Mouse (Mus musculus) liver, adult 2 months (tissue): ENCODE results near the gene Pip4k2b. TPM values are rescaled to one million over a fixed set of nuclear protein-coding genes. Genes with fewer than 3 reads are reported as not detected.

Experiments
- DNase-seq: peaks from one replicate; pipeline ENCODE4 v3.0.0-alpha.2; 2011; ENCODE audit warnings: low read depth, low spot score; ENCODE audit errors: extremely low read depth
- H3K27ac ChIP-seq: fragments of 200-500 bp; replicated peaks from 2 replicates; pipeline ENCODE4 v1.5.1; 2012; ENCODE audit warnings: low read depth, mild to moderate bottlenecking, control low read depth, inconsistent platforms, low read length; ENCODE audit not compliant: insufficient read depth
- H3K27me3 ChIP-seq: fragments of 200-500 bp; 2 replicates; pipeline ENCODE4 v1.6.1; 2012; ENCODE audit warnings: mild to moderate bottlenecking, moderate library complexity, low read length, inconsistent platforms; ENCODE audit not compliant: control insufficient read depth, insufficient read depth
- H3K36me3 ChIP-seq: fragments of 200-500 bp; 2 replicates; pipeline ENCODE4 v1.6.1; 2012; ENCODE audit warnings: low read length, inconsistent platforms; ENCODE audit not compliant: control insufficient read depth, insufficient read depth
- H3K4me1 ChIP-seq: fragments of 200-500 bp; 2 replicates; pipeline ENCODE4 v1.6.1; 2011; ENCODE audit warnings: low read length; ENCODE audit not compliant: control insufficient read depth, insufficient read depth
- H3K4me3 ChIP-seq: fragments of 200-500 bp; 2 replicates; pipeline ENCODE4 v1.5.1; 2011; ENCODE audit warnings: low read depth, mild to moderate bottlenecking, control low read depth, low read length, moderate library complexity; ENCODE audit not compliant: insufficient read depth
- H3K79me2 ChIP-seq: fragments of 200-500 bp; 2 replicates; pipeline ENCODE4 v1.6.1; 2012; ENCODE audit warnings: inconsistent platforms, mild to moderate bottlenecking, low read length, moderate library complexity; ENCODE audit not compliant: control insufficient read depth, insufficient read depth
- H3K9ac ChIP-seq: fragments of 200-500 bp; 2 replicates; pipeline ENCODE4 v1.6.1; 2012; ENCODE audit warnings: low read depth, mild to moderate bottlenecking, control low read depth, inconsistent platforms, low read length
- CTCF ChIP-seq: fragments of 200-500 bp; IDR thresholded peaks from 2 replicates; pipeline ENCODE4 v1.5.1; 2011; ENCODE audit warnings: low read depth, low read length, control low read depth
- POLR2A ChIP-seq: fragments of 200-500 bp; IDR thresholded peaks from 2 replicates; pipeline ENCODE4 v1.6.1; 2011; ENCODE audit warnings: low read length, control low read depth; ENCODE audit not compliant: insufficient read depth; ENCODE audit errors: extremely low read depth
- WGBS: fragments of 180-500 bp; shearing (Covaris S2); methylation state at CpG from one replicate; pipeline ENCODE4 v1.1.7; 2018; 5-methylcytosine and 5-hydroxymethylcytosine counted together
- polyA plus RNA-seq: library from polyadenylated mRNA; depleted of rRNA; stranded (reverse); fragments of >200 nt; gene quantifications from 2 replicates; pipeline ENCODE4 v1.2.3, GENCODE M21; 2012
- total RNA-seq: library from RNA; depleted of rRNA; stranded (reverse); fragments of >200 nt; gene quantifications from 2 replicates; pipeline ENCODE4 v1.2.3, GENCODE M21; 2014

Gene Pip4k2b
- total and polyA plus RNA-seq, 2 experiments: 4.1 to 10.8 TPM

GRCm38 (mm10) chr11:97776497-97777128 lies 32.1 kb upstream of the Pip4k2b start:
- no peak overlapping the region for H3K9ac ChIP-seq
- no peak for TF ChIP-seq POLR2A
- TF ChIP-seq CTCF: no peak
- peaks cover 38% of the 10 kb centered on the region for H3K36me3 ChIP-seq
- H3K4me1 ChIP-seq: peaks cover 12% of the 10 kb centered on the region
- no peak for DNase-seq
- WGBS: 64% methylated on average over 5 of the region's 5 CpGs
- H3K27me3 ChIP-seq: no peaks in the 10 kb centered on the region
- no peak overlapping the region for H3K4me3 ChIP-seq
- H3K27ac ChIP-seq: no peak overlapping the region
- peaks cover 5% of the 10 kb centered on the region for H3K79me2 ChIP-seq

DNA sequence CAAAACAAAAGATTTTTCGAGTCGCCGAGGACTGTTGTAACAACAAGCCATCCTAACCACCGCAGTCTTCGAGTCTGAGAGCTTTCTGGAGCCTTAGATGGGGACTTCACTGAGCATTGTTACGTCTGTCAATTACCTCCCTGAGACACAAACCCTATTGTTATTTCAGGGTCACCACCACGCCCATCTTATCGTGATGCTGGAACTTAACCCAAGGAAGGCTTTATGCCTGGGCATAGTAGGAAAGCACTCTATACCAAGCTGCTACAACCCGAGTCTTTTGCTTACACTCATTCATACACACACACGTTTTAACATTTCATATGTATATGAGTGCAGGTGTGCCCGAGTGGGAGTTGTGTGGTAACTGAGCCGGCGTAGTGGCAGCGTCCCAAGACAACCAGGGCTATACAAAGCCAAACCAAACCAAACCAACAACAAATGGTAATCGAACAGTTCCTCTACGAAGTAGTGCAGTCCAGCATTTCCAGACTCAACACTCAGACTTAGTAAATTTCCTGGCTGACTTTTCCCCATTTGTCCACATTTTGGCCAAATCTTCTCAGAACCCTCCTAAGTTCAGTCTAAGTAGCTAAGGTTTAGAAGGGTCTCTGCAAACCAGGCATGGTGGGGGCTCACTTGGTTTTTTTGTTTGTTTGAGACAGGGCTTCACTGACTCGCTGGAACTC lies 31.4 kb upstream of the Pip4k2b start, which contains the start of gene 1700001P01Rik:
1700001P01Rik (minus strand) TSS at position 111 of the 689 bp plus-strand sequence.
- DNase-seq: no peak
- 68% methylated on average over 17 of the region's 17 CpGs for WGBS
- peaks cover 2% of the 10 kb centered on the region; the same call in 1 of the 2 replicates for H3K79me2 ChIP-seq
- peaks cover 37% of the 10 kb centered on the region for H3K36me3 ChIP-seq
- TF ChIP-seq POLR2A (no peak), CTCF (no peak)
- H3K27me3 ChIP-seq: no peaks in the 10 kb centered on the region
- no peak within 1 kb of the TSS for H3K9ac ChIP-seq
- H3K4me3 ChIP-seq: no peak within 1 kb of the TSS
- H3K27ac ChIP-seq: no peak within 1 kb of the TSS
- H3K4me1 ChIP-seq: peaks cover 9% of the 10 kb centered on the region

DNA sequence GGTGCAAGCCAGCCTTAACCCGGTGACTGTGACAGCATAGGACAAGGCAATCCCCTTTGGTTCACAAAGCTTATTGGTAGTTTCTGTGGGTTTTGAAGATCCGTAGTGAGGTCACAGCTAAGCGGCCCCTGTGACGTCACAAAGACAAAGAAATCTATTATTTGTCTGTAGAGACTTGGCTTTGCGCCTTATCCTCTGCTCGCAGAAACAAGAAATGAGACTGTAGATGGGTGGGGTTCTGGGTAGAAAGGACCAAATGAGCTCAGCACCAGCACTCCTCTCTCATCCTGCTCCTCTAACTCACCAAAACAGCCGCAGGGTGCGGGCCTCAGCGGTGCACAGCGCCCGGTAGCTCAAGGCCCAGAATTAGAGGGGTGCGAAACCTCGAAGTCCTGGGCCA lies 30.7 kb upstream of the Pip4k2b start:
- Histone ChIP-seq H3K27me3 (no peaks in the 10 kb centered on the region), H3K9ac (no peak overlapping the region), H3K36me3 (peaks cover 30% of the 10 kb centered on the region), H3K27ac (no peak overlapping the region), H3K79me2 (no peaks in the 10 kb centered on the region), H3K4me3 (no peak overlapping the region), H3K4me1 (peaks cover 1% of the 10 kb centered on the region)
- WGBS: 83% methylated on average over 13 of the region's 13 CpGs
- TF ChIP-seq POLR2A (no peak), CTCF (no peak)
- DNase-seq: no peak

GRCm38 (mm10) chr11:97771410-97771809 lies 26.9 kb upstream of the Pip4k2b start:
- no peak overlapping the region for H3K9ac ChIP-seq
- H3K36me3 ChIP-seq: no peaks in the 10 kb centered on the region
- no peak overlapping the region for H3K27ac ChIP-seq
- H3K79me2 ChIP-seq: no peaks in the 10 kb centered on the region
- TF ChIP-seq POLR2A: no peak
- TF ChIP-seq CTCF: no peak
- 79% methylated on average over 14 of the region's 14 CpGs for WGBS
- no peaks in the 10 kb centered on the region for H3K27me3 ChIP-seq
- H3K4me1 ChIP-seq: no peaks in the 10 kb centered on the region
- no peak overlapping the region for H3K4me3 ChIP-seq
- DNase-seq: no peak

- H3K4me1 ChIP-seq: peaks cover 6% of the 10 kb centered on the region
- H3K79me2 ChIP-seq: peaks cover 13% of the 10 kb centered on the region
- H3K4me3 ChIP-seq: no peak overlapping the region
- H3K36me3 ChIP-seq: no peaks in the 10 kb centered on the region
- H3K27ac ChIP-seq: no peak overlapping the region
- 13% methylated on average over 2 of the region's 2 CpGs for WGBS
- no peak overlapping the region for H3K9ac ChIP-seq
- no peaks in the 10 kb centered on the region for H3K27me3 ChIP-seq
- peak; percentile 26 for DNase-seq
- TF ChIP-seq CTCF: no peak
- no peak for TF ChIP-seq POLR2A
Observed at GRCm38 (mm10) chr11:97769704-97770103, 25.2 kb upstream of the Pip4k2b start.
